Mouse (Mus musculus) erythroblast, embryonic 14.5 days (primary cell): ENCODE data around the gene Zfand6.

ENCODE experiments used
- GATA1 ChIP-seq: IDR thresholded peaks from 2 replicates; pipeline ENCODE4 v1.6.1; 2012; ENCODE audit warnings: low read length, inconsistent platforms, mixed read lengths
- TAL1 ChIP-seq: IDR thresholded peaks from 3 replicates; pipeline ENCODE4 v1.6.1; 2012; ENCODE audit warnings: low read length, inconsistent platforms, mixed read lengths

GRCm38 (mm10) chr7:84673103-84673502 is 16.7 kb downstream of the Zfand6 start:
- TF ChIP-seq GATA1 (no peak), TAL1 (no peak)
